Mouse (Mus musculus) thymus, postnatal 10 days (tissue): Measurements from ENCODE around the gene Bmper.
A peak's percentile ranks its signal among the peaks of the same experiment; 100 is the strongest.

ENCODE experiments used
- DNase-seq, 2 experiments: peaks; one replicate each; pipeline ENCODE4 v3.0.0; 2021; ENCODE audit warnings: low spot score in 2 of 2

Gene Bmper

DNA sequence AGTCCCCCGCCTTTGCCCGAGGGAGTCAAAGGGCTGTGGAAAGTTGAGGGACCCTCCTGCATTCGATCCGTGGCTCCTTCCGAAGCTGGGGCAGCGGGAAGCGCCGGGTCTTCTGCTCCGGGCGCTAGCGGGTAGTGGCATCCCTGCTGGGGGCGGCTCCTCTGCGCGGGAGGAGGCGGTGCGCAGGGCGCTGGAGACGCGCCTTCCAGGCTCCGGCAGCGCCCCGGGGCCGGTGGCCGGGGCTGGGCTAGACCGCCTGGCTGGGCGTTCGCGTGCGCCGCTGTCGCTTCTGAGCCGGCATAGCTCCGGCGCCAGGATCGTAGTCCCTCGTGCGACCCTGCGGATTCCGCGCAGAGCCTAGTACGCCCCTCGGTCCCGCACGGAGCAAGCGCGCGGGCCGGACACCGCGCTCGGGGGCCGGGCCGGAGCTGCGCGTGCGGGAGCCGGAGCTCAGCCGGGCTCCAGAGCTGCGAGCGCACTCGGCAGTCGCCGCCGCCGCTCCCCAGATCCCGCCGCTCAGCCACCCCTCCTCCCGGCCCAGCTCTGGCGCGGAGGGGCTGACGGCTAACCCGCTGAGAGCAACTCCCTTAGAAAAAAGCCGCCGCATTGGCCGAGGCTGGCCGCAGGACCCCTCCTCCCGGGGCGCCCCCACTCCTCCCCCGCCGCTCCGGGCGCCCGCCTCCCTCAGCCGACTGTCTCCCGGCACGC is at the start of gene Bmper:
Gene Bmper, plus strand, starts transcription at position 236 of the 708 bp plus-strand sequence.
- peak in 1 of 2 experiments; percentile 7 for DNase-seq

DNA sequence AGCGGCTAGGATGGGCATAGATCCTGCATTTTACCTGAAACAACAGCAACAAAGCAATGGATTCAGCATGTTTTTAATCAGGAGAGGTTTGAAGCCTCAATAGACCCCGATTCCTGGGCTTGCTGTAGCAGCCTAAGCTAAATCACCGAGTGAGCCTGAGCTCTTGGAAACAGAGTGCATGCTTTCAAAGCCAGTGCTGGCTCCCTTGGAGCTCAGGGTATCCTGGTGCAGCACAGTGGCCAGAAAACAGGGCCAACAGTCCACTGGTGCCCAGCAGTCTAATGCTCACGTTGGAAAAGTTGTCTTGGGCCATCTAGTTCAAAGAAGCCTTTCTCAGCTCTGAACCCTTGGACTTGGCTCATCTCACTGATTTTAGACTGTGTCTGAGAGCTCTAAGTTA is 45.4 kb upstream of the Bmper start:
- no peak for DNase-seq

DNA sequence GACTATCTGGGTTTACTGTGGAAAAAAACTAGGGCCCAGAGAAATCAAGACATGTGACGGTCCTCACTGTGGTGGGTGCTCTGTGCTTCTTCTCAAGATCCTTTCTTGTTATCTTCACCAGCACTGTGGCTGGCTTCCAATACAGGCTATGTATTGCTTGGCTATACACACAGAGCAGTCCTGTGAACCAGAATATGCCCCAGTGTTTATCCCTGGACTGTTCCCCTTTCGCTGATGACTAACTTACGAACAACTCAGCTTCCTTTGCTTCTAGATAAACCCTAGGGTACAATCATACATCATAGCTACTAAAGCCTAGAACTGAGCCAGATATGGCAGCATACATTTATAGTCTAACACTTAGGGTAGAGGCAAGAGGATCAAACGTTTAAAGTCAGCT is 35.7 kb upstream of the Bmper start:
- DNase-seq: no peak

DNA sequence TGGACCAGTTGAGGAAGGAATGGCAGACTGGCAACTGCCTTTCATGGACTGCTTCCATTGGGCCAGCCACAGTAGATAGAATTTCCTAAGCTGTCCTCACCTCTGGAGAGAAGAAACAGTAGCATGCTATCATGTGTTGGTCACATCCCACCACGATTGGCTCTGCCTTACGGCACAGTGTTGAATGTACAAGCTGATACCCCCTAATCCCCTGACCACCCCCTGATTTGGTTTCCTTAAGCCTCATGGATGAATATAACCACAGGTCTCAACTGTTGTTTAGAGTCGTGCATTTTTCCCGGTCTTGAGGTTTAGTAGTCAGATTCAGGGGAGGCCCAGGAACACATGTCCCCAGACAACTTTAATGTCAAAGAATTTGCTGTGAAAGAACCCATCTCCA is 34.7 kb upstream of the Bmper start:
- DNase-seq: no peak

DNA sequence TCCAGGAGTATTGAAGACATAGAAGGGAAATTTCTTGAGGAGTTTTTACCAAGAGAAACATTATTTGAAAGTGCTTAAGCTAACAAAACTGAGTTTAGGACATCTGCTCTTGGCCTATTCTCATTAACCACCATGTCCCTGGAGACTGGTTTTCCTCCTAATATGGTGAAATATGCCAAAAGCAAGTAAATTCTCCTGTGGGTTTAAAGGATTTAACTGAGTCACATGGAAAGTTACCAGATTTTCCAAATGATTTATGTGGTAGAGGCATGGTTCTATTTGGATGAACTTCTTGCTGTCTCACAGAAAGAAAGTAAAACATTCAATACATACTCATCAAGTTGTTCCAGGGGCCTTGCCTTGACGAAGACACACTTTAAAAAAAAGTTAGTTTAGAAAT is 31.9 kb upstream of the Bmper start:
- DNase-seq: no peak

DNA sequence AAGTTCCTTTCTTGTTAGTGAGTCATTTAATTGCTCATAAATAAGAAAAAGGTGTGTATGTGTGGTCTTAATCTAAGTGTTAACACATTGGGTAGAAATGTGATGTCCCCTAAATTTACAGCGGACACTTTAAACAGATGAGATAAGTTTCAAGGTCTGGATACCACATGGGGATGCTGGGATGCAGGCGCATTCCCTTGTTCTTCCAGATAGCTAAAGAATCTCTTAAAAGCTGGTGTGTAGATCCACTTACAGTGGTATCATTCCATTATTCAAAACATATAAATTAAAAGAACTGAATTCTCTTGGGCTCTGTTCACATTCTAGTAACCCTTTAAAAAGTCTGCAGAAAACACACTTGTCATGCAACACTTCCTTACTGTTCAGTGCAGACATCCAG is 31.4 kb upstream of the Bmper start:
- DNase-seq: no peak

DNA sequence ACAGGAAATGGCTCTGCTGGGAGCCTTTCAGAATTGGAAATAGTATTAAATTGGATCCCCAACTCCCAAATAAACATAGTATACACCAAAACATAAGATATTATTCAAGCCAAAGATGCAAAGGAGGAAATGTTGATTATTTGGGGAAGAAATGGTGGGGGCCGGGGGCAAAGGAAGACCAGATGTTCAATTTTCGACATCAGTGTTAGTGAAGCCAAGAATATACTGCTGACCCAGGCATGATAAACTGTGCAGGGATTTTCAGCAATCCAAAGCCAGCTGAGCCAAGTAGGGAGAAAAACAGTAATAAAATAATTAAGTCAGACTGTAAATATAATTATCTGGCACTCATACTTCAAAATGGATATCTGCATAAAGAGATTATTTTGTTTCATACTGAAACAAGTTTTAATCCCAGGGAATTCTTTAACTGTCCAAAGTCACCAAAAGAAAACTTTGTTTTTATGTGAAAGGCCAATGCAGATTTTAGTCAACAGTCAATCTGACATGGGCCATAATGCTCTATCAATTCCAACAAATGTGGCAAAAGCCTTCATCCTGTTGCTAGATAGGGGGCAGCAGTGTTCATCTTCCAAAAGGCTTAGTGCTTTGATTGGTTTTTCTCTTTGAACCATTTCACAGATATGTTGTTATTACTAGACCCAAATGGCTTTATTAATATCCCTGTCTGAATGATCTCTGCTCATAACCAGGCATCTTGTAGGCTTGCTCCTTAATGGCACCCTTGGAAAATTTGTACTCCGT is 30.1 kb upstream of the Bmper start:
- DNase-seq: no peak

DNA sequence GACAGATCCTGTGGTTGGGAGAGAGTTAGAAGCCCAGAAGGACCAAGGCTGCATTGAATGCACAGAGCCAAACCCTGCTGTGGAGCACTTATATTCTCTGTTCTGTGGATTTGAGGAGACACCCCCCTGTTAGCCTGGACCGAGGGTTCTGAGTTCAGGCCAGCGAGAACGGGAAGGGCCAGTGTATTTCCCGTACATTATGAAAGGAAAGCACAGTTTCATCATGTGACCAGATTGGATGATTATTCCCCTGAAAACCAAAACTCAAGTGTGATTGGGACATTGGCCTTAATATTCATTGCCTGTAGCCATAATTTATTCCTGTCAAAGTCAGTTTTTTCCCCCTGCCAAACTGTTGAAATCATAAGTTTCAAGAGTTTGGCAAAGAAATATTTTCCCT is 23.9 kb upstream of the Bmper start:
- no peak for DNase-seq

DNA sequence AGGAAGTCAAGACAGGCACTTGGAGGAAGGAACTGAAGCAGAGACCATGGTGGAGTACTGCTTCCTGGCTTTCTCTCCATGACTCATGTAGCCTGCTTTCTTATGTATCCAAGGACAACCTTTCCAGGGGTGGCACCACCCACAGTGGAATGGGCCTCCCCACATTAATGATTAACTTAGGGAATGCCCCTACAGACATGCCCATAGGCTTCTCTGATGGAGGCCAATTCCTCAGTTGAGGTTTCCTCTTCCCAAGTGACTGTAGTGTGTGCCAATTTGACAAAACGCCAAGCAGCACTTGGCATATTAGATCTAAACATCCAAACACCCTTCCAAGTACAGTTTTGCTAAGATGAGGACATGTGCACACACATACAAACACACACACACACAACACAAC is 23.0 kb upstream of the Bmper start:
- DNase-seq: no peak

DNA sequence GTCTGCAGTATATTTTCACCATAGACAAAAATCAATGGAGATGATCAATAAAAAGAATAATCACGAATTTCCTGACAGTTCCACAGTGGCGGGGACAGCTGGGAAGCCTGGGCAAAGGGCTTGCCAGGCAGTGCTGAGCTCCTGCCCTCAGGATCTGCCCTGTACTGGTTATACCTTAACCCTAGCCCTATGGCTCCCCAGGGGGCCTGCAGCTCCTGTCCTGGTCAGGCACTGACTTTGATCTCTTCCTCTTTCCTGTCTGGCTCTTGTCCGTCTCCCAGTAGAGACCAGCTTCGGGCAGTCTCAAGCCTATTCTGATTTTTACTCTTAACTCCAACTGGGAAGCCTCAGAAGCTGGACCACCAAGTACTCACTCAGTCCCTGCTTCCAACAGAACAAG is 22.0 kb upstream of the Bmper start:
- no peak for DNase-seq

DNA sequence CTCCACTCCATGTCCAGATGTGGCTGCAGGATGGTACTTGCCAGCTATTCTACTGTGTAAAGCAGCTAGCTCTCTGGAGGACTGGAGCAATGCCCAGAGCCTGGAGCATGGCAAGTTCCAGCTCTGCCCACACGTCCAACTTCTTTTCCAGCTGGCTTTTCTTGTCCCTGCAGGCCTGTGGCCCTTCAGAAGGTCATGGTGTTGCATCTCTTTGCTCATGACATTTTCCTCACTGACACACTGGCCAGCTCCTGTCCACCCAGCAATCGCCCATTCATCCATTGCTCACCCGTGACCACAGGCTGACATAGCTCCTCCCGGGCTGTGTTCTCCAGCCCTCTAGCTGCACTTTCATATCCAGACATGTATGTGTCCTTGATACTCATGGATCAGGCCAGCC is 20.4 kb upstream of the Bmper start:
- no peak for DNase-seq

DNA sequence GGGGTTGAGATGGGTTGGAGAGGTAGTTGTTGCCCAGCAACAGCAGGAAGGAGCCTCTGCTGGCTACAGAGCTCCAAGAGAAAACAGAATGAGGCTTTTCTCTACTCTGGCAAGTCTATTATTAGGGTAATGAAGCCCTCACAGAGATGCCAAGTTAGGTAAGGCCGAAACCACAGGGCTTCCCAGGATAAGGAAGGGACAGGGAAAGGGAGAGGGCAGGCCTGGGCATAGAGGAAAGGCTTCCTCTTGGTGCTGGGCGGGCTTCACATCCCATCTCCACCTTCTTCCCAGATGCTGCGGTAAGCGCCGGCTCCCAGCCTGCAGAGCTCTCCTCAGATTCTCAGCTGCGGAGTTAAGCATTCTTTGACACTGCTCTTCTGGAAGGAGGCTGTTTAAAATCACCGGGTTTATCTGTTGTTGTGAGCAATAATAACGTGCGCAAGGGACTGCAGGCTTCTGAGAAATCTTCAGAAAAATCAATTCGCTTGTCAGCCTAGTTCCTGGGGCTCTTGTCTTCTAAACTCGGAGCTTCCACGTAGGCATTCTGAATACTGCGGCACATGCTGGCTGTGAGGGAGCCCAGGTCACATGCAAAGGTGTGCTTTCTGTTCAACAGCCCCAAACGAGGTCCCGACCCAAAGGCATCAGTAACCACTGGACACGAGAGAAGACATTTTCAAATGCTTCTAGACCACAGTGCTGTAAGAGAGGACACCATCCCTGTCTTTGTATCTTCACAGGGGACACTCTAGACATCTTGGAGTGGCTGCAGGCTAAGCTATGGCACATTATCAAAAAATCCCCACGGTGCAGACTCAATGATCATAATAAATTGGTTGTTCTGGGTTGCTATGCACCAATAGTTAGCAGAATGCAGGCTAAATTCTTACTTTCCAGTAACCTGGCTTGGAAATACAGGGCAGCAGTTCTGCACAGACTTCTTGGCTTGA is 18.3 kb upstream of the Bmper start:
- no peak for DNase-seq

DNA sequence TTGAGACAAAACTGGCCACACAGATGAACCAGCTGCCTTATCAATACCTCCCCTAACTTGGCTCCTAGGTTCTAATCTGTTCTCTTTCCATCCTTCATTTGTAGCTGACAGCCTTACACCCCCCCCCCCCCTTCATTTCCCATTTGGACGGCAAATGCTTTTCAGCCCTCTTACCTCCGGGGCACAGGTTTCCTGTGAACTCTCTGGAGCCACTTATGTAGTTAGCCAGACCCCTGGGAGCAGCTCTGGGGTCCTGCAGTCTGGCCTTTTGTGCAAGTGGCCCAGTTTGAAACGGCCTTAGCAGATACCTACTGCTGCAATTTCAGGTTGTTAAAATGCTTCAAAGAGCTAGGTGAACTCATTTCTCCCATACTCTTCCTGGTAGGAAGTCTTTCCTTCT is 17.6 kb upstream of the Bmper start:
- no peak for DNase-seq

DNA sequence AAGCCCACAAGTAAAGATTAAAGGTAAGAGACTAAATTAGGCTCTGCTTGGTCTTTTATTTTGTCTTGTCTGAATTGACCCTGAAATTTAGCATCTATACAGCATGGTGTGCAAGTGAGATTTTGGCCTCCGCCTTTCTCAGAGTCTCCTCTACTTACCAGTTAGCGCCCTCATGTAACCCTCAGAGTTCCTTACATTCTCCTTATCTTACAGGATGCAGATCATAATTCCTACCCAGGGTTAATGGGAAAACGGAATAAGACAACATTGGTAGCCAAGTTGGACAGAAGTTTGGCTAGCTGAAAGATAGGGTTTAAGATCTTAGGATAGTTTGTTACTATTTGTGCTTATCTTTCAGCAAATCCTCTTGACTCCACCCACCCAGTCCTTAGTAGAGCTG is 17.1 kb upstream of the Bmper start:
- no peak for DNase-seq

DNA sequence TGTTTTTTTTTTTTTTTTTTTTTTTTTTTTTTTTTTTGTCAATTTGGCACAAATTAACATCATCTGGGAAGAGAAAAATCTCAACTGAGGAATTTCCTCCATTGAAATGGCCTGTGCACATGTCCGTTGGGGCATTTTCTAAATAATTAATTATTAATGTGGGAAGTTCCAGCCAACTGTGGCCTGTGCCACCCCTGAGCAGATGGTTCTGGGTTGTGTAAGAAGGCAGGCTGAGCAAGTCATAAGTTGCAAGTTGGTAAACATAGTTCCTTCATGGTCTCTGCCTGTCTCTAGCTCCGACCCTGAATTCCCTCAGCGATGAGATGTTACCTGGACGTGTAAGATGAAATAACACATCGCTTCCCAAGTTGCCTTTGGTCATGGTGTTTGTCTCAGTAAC is 16.7 kb upstream of the Bmper start:
- DNase-seq: no peak

DNA sequence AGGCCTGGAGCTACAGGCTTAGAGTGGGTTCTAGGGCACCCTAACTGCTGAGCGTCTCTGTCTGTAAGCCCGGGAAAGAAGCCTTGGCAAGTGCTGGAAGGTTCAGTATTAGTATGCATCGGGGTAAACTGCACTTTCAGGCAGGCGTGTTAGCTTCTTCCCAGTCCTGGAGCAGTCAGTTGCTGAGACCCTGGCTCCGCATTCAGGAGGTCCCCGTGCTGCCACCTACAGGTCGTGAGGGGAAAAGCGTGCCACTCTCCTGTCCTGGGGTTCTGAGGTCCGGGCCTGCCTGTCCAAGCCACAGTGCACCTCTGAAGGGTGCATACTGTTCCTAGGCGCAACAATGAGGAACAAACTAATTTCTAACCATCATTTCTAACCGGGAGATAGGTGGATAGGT is 10.6 kb upstream of the Bmper start:
- peak; percentile 15 to 57 for DNase-seq

DNA sequence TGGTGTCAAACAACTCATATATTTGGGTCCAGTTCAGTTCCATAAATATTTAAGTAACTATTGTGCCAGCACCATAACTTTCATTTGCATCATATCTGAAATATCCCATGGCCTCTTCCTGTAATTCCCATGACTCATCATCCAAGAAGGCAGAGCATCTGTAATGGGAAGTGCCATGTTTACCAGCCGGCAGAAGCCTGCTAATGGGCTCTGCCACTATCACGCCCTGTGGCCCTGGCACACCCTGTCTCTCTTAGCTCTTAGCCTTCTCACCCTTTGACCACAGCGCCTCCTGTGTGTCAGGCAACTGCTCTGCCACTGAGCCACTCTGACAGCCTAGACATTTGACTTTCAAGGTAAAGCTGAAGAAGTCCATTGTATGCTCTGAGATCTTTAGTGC is 3.1 kb upstream of the Bmper start:
- no peak for DNase-seq

DNA sequence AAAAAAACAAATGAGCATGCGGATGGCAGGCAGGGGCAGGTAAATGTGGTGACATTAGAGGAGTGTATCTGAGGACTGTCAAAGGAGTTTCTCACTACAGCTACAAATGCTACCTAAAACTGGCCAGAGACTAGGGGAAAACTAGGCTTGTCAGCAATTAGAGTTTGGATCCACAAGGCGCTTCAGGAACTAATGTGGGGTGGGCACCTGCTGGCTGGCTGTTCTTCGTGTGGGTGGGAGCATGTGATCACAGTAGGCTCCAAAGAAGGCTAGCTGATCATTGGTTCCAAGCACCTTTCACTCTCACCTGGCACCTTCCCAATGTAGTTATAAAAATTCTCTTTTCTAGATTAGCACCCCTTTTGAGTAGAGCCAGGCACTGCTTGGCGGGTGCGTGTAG is 900 bp upstream of the Bmper start:
- DNase-seq: no peak

DNA sequence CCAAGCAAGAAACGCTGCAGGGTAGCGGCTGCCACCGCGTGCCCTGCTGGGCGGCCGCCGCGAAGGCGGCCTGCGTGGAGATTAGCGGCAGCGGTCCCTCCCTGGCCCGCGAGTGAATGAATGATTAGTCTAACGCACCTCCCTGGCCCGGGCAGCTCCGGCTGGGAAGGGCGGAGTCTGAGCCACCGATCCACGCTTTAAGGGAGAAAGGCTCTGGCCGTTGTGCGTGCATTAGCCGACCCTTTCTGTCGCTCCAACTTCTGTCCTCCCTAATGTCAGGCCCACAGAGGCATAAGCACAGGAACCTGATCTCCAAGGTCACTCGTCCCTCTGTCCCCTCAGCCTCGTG is 410 bp upstream of the Bmper start:
- DNase-seq: no peak

DNA sequence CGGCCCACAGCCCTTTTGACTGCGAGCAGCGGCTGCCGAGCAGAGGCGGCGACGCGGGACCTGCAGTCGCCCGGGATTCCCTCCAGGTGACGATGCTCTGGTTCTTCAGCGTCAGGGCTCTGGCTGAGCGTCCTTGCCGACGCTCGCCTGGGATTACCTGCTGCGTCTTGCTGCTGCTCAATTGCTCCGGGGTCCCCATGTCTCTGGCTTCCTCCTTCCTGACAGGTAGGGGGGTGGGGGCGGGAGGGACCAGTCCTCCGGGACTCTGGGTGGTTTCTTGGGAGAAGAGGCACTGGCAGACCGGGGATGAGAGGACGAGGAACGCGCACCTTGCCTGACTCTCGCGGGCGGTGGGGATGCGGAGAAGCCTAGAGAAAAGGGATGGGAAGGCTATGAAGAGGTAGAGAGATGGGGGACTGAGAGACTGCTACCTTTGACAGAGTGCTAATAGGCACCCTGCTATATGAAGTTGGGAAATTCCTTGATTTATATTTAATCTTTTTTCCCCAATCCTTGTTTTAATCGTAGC is 737 bp downstream of the Bmper start:
- no peak for DNase-seq

DNA sequence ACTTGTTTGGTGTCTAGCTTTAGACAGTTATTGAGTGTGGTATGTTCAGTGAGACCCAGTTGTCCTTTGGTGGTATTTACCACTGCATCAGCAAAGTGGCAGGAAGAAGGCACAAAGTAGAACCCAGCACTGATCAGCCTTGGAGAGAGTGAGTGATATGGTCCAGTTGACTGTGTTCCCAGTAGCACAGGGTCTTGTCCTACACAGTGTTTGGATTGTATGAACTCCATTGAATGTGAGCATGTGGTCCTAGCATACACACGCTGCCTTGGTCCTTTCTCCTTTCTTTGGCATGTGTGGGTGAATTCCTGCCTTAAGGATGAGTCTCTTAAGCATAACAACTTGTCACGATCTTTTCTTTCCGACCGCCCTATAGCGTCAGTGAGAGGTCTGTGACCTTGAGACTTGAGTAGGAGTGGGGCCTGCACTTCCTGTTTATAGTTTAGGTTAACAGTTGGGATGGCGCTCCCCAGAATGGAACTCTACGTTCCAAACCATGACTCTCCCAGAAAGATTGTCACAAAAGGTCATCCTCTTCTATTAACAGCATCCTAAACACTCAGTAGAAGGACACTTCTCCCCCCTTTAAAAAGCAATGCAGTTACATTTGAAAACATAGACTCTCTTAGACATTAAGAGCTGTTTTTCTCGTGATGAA is 10.7 kb downstream of the Bmper start:
- DNase-seq: no peak
